Mouse (Mus musculus) kidney, adult 9 months (tissue): ENCODE measurements at regions not wholly inside any gene's neighbourhood (a gene's known extent, or its start where the extent isn't known, plus 50 kb on each side); places are given as distances from the start of the nearest gene placed in this dataset.

Source experiments
- DNase-seq: peaks from one replicate; pipeline ENCODE4 v3.0.0; 2022

DNA sequence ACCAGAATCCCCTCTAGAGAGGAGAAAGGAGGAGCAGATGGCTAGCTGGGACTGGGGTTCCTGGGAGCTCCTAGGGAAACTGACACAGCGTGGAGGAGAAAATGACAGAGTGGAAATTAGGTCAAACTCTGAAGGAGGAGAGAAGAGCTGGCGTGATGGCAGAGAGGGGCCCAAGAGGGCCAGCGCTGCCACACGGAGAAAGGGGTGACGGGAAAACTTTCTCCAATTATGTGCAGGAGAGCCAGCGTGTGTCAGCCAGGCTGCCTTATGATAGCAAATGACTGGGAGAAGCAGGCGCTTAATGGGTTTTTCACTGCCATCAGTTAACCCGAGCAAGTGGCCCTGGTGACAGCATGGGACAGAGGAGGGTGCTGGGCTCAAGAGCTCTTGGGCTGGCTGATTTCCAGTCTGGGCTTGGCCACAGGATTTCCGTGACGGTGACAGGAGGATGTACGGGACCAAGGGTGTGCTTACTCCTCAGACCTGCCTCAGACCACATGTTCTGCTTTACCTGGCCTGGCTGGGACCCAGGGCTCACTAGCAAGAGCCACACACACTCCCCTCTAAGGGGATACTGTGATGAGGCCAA, 102.9 kb downstream of the Plxna1 start:
- DNase-seq = no peak

DNA sequence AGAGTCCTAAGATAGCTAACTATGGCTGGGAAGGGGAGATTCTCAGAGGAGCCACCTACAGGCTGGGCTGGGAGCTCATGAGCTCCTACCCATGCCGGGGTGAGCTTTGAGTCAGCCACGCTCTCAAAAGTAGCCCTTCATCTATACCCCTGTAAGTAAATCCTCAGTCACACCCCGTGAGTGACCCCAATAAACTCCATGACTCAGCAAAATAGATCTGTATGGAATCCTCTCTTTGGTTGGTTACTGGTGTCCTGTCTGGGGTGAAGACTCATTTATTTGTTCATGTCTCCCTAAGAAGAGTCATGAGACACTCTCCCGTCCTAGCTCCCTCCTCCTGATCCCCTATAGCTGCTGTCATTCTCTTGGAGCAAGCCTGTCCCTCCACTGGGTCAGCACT, 99.5 kb downstream of the Plxna1 start:
- no peak for DNase-seq

DNA sequence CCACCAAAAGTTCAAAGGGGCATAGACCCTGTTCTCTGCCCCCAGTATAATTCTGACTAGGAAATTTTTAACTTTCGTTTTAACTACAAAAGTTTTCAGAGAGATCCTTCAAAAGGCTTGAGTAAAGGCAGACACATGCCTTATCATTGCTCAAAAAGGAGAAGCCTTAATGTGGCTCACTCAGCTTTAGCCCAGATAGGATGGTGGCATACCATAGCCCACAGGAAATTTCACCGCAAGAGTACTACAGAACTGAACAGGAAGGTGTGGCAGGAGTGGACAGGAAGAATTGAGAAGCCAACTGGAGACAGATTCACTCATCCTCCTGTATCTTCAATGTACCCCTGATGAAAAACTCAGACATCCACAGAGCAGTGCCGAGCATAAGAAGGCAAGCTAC, 97.1 kb downstream of the Plxna1 start:
- DNase-seq = no peak
